Mouse (Mus musculus) intestine, postnatal 0 days (tissue): ENCODE measurements at regions not wholly inside any gene's neighbourhood (a gene's known extent, or its start where the extent isn't known, plus 50 kb on each side); places are given as distances from the start of the nearest gene placed in this dataset.

Experiments used
- ATAC-seq: fragments of 200-750 bp; cut with Nextera tagmentation; 2 replicates; pipeline ENCODE4 v1.8.0; 2017; ENCODE audit warnings: mild to moderate bottlenecking, moderate TSS enrichment, moderate library complexity
- H3K27ac ChIP-seq: fragments of 300-500 bp; sonication (generic); 2 replicates; pipeline ENCODE4 v1.5.1; 2014; ENCODE audit warnings: mild to moderate bottlenecking, low read depth, low read length, moderate library complexity
- H3K27me3 ChIP-seq: fragments of 300-500 bp; sonication (generic); replicated peaks from 2 replicates; pipeline ENCODE4 v1.6.1; 2014; ENCODE audit warnings: low read length, mixed read lengths; ENCODE audit not compliant: control insufficient read depth, insufficient read depth
- H3K36me3 ChIP-seq: fragments of 300-500 bp; sonication (generic); 2 replicates; pipeline ENCODE4 v1.6.1; 2014; ENCODE audit warnings: mild to moderate bottlenecking, moderate library complexity; ENCODE audit not compliant: control insufficient read depth, insufficient read depth
- H3K4me1 ChIP-seq: fragments of 300-500 bp; sonication (generic); replicated peaks from 2 replicates; pipeline ENCODE4 v1.6.1; 2014; ENCODE audit warnings: antibody characterized with exemption, low read length, mixed read lengths; ENCODE audit not compliant: control insufficient read depth, insufficient read depth
- H3K4me2 ChIP-seq: fragments of 300-500 bp; sonication (generic); replicated peaks from 2 replicates; pipeline ENCODE4 v1.6.1; 2014; ENCODE audit warnings: low read depth, mild to moderate bottlenecking, moderate library complexity
- H3K4me3 ChIP-seq: fragments of 300-500 bp; sonication (generic); 2 replicates; pipeline ENCODE4 v1.5.1; 2014; ENCODE audit warnings: low read depth, low read length
- H3K9ac ChIP-seq: fragments of 300-500 bp; sonication (generic); 2 replicates; pipeline ENCODE4 v1.6.1; 2014; ENCODE audit warnings: mild to moderate bottlenecking, low read depth, low read length
- H3K9me3 ChIP-seq: fragments of 300-500 bp; sonication (generic); 2 replicates; pipeline ENCODE4 v1.6.1; 2016; ENCODE audit warnings: mixed run types; ENCODE audit not compliant: control insufficient read depth
- CTCF ChIP-seq: sonication (generic); IDR thresholded peaks from 2 replicates; pipeline ENCODE4 v1.5.1; 2016; ENCODE audit warnings: low read depth, mild to moderate bottlenecking, control low read depth, antibody characterized with exemption, moderate library complexity
- WGBS: fragments of 180-500 bp; shearing (Covaris S2); extraction: QIAGEN DNeasy Blood & Tissue Kit; methylation state at CpG from one replicate; pipeline ENCODE4 v1.1.7; 2014; 5-methylcytosine and 5-hydroxymethylcytosine counted together

DNA sequence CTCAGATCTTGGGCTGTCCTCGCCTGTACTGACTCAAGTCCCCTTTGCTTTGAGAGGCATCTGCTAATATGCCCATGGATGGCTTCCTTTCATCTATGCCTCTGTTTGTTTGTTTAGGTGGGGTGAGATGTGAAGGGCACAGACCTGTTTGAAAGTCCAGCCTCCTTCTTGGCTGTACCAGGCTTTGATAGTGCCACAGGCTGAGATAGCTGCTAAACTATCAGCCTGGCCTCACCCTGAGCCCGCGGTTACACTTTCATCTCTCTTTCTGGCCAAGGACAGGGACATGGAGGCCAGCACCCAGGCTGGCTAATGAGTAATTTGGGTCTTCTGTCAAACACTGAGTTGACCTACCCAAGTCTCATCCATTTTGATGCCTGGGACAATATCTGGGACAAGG is 105.0 kb upstream of the Parp11 start:
- H3K4me3 ChIP-seq: no peak overlapping the region
- peaks cover 9% of the 10 kb centered on the region; the same call in 1 of the 2 replicates for H3K4me1 ChIP-seq
- H3K9ac ChIP-seq: no peak overlapping the region
- peak; percentile 55; the same call in 1 of the 2 replicates for ATAC-seq
- no peak overlapping the region for H3K27ac ChIP-seq
- WGBS: 72% methylated on average over 3 of the region's 3 CpGs
- no peaks in the 10 kb centered on the region for H3K9me3 ChIP-seq
- TF ChIP-seq CTCF: no peak
- H3K27me3 ChIP-seq: no peaks in the 10 kb centered on the region
- H3K4me2 ChIP-seq: no peak overlapping the region
- H3K36me3 ChIP-seq: no peaks in the 10 kb centered on the region

DNA sequence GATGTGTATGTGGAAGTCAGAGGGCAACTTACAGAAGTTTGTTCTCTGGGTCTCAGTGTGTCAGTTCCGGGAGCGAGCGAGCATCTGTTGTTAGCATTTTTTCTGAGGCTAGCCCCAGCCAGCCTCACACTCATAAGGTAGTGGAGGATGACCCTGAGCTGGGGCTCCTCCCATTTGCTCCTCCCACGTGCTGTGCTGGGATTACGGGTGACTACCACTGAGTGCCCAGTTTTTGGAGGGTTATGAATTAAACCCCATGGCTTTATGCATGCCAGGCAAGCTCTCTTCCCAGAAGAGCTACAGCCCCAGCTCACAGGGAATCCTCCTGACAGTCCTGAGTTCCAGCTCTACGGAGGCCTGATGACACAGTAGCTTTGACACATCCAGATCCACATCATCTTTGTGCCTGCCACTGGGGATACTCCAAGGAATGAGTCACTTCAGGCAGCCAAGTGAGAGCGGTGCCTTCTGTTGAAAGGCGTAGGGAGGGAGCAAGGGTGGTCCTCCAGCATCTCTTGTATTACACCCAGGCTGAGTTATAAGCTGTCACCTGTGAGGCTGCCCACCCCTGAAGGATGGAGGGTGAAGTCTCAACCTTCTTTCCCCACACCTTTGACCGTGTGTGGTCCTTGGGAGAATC is 97.8 kb upstream of the Parp11 start:
- H3K27ac ChIP-seq: no peak overlapping the region

DNA sequence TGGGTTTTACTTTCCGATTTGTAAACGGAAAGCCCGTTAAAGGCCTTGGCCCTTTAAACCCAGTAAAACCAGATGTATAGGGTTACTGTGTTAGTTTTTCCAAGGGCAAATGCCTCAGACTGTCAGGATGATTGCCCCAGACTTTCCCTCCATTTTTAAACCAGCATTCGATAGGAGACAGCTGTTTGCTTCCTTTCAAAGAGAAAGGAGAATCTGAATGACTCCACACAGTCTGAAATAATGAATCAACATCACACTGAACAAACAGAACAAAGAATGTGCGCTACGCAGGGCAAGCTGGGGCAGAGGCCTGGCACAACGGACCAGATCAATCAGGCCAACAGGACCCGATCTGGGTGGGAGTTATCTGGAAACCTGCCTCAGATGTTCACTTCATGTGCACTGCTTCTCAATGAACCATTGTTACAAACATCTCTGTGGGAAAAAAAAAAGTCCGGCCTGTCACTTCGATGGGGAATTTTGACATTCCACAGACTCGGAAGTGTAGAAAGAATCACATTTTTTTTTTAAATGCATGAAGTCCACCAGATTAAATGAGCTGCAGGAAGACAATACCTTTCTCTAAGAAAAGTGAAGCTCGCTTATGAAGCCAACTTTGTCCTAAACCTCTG is 97.0 kb upstream of the Parp11 start:
- Histone ChIP-seq H3K9me3 (no peaks in the 10 kb centered on the region), H3K27ac (no peak overlapping the region), H3K36me3 (no peaks in the 10 kb centered on the region), H3K4me2 (no peak overlapping the region), H3K9ac (no peak overlapping the region), H3K27me3 (no peaks in the 10 kb centered on the region), H3K4me3 (no peak overlapping the region), H3K4me1 (no peaks in the 10 kb centered on the region)
- 37% methylated on average over 12 of the region's 12 CpGs for WGBS
- TF ChIP-seq CTCF: no peak
- ATAC-seq: no peak

More for the DNA sequence above, 97.8 kb upstream of the Parp11 start:
- no peaks in the 10 kb centered on the region for H3K9me3 ChIP-seq
- H3K36me3 ChIP-seq: no peaks in the 10 kb centered on the region
- no peaks in the 10 kb centered on the region for H3K27me3 ChIP-seq
- H3K4me1 ChIP-seq: no peaks in the 10 kb centered on the region
- ATAC-seq: no peak
- H3K9ac ChIP-seq: no peak overlapping the region
- H3K4me3 ChIP-seq: no peak overlapping the region
- WGBS: 72% methylated on average over 9 of the region's 9 CpGs
- H3K4me2 ChIP-seq: no peak overlapping the region
- no peak for TF ChIP-seq CTCF

DNA sequence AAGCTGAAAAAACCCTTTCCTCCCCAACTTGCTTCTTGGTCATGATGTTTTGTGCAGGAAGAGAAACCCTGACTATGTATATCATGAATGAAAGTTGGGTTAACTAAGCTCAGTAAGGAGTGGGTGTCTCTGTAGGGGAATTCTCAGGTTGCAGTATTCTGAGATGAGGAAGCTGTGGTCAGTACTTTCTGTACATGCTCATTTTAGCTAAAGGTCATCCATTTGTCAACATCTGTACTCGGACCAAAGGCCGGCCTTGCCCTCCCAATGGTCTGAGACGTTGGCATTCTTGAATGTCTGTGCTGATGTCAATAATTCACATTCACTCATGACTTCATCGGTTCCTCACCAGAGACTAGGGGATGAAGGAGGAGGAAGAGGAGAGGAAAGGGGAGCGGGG is 94.9 kb upstream of the Parp11 start:
- no peak for ATAC-seq
- H3K27me3 ChIP-seq: no peaks in the 10 kb centered on the region
- 83% methylated on average over 5 of the region's 5 CpGs for WGBS
- no peak for TF ChIP-seq CTCF
- no peaks in the 10 kb centered on the region for H3K9me3 ChIP-seq
- no peak overlapping the region for H3K4me2 ChIP-seq
- H3K27ac ChIP-seq: no peak overlapping the region
- H3K36me3 ChIP-seq: no peaks in the 10 kb centered on the region
- H3K4me3 ChIP-seq: no peak overlapping the region
- no peaks in the 10 kb centered on the region for H3K4me1 ChIP-seq
- H3K9ac ChIP-seq: no peak overlapping the region

DNA sequence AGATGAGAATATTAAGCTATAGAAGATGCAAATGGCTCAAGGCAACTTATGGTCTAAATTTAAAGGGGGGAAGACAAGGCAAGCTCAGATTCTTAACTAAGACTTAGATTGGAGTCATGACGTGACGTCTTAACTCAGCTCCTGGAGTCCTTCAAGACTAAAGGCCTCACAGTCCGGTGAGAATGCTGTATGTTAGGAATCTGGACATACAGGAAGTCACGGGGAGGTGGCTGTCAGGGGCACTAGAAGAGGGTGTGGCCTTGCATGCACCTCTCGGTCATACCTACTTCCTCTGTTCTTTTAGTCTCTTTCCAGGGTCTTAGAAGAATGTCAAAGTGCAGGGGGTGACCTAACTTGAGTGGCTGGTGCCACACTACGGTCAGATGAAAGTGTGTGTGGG is 91.5 kb upstream of the Parp11 start:
- no peaks in the 10 kb centered on the region for H3K4me1 ChIP-seq
- no peak overlapping the region for H3K27ac ChIP-seq
- H3K4me2 ChIP-seq: no peak overlapping the region
- no peaks in the 10 kb centered on the region for H3K9me3 ChIP-seq
- H3K4me3 ChIP-seq: no peak overlapping the region
- H3K27me3 ChIP-seq: no peaks in the 10 kb centered on the region
- TF ChIP-seq CTCF: no peak
- 48% methylated on average over 6 of the region's 6 CpGs for WGBS
- no peak overlapping the region for H3K9ac ChIP-seq
- H3K36me3 ChIP-seq: no peaks in the 10 kb centered on the region
- no peak for ATAC-seq

DNA sequence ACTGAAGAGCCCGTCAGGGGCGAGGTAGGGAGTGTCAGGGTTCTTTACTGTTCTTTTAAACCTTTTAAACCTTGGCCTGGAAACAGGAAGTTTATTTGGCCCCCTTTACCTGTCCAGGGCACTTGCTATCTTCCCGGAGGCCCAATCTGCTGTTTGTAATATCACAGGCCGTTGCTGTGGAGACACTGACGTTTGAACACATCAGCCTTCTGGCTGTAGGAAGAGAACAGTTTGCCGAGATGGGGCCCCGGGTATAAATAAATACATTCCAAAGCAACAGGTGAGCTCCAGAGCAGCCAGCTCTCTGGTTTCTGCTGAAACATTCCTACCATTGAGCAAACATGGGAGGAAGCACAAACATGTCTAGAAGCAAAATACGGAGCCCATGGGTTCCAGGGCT is 90.2 kb upstream of the Parp11 start:
- peak; percentile 85 for ATAC-seq
- Histone ChIP-seq H3K4me3 (no peak overlapping the region), H3K27me3 (no peaks in the 10 kb centered on the region), H3K9ac (no peak overlapping the region), H3K36me3 (no peaks in the 10 kb centered on the region), H3K9me3 (no peaks in the 10 kb centered on the region), H3K4me1 (no peaks in the 10 kb centered on the region), H3K4me2 (no peak overlapping the region), H3K27ac (peak overlapping the region; percentile 2; the same call in 1 of the 2 replicates)
- 23% methylated on average over 8 of the region's 8 CpGs for WGBS
- TF ChIP-seq CTCF: no peak
